Mouse (Mus musculus): ENCODE results near the gene Hoxd11.

Hoxd11 gene

DNA sequence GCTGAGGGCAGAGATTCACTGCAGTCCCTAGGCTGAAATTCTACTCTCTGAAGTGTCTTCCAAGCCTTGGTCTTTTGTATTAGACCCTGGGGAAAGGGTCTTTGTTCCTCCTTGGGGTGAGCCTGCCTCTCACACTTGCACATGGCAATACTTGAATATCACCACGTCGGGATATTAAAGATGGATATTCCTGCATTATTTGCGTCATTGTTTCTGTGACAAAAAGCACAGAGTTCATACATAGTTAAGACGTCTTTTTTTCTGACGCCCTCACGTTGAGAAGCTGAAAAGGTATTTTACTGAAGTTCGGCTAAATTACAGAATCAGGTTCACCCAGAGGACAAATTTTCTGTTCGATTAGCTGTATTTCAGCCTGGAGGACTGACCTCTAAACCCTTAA lies 51.0 kb downstream of the Hoxd11 start:
- DNase-seq (ENCODE audit: low spot score) = no peak

DNA sequence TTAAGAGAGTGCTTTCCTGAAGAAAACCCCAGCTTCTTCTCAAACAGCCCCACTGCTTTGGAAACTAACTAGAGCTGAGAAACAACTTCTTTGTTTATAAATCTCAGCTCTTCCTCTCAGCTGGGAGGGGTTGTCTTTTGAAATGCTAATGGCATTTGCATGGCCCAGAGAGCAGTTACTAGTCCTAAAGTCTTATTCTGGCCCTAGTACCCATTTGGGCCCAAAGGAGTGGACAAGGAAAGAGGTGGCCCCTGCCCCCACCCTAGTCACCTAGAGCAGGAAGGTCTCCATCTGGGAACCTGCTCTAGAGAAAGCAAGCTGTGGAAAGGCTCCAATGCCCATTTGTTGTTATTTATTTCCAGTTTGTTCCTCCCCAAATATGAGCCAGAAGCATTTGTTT lies 51.7 kb downstream of the Hoxd11 start:
- no peak for DNase-seq (ENCODE audit: low spot score)

DNA sequence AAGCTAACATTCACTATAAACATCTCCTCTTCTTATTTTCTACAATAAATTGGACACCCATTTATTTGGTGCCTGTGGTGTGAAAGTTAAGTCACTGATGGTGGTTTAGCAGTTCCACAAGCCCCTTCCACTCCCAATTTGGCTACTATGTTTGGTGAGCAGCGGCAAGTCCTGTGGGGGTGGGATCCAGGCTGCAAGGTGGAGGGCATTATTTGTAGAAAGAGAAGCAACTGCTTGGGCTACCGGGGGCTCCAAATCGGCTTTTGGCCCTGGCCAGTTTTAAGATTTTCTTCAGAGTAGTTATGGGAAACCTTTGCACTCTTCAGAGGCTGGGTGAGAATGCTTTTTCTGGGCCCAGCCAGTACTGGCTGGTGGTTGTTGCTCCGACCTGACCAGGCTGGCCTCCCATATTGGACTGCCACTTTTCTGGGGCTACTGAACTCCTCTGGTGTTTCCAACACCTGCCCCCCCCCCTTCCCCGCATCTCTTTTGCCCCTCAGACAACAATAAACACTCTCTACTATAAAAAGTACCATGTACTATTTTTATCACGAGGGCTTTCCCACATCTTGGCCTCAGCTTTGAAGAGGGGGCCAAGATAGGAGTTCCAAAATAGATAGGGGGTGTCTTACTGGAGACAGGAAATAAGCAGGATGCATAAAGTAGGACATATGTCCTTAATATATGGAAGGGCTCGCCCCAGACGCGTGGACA lies 52.6 kb downstream of the Hoxd11 start:
- DNase-seq (ENCODE audit: low spot score) = no peak

DNA sequence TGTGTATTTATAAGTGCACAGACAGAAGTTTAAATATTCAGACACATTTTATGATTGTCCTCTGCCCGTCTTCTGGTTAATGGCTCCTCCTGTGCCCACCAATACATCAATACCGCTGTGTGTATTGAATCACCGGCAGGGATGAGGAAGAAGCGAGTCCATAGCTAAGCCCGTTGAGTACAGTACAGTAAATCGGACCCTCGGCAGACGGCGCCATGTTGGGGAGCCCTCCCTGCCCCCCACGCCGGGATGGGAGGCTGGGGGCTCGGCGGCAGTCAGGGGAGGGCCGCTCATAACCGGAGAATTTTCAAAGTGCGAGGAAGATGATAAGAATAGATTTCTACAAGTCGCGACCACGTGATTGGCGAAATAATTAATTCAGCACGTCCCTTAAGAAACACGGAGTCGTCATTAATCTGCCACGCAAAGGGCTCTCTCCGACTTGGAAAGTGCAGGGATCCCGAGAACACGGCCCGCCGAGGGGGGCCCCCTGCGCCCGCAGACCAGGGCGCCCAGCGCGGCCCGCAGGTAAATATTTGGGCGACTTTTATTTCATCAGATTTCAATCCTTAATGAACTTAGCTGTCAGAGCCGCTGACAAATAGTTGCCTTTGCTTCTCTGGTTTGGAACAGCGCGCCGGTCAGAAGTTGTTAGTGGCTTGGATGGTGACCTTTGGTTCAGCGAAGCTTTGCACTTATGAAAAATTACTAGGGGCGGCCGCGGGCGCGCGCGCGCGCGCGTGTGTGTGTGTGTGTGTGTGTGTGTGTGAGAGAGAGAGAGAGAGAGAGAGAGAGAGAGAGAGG lies 53.4 kb downstream of the Hoxd11 start:
- no peak for DNase-seq (ENCODE audit: low spot score)

DNA sequence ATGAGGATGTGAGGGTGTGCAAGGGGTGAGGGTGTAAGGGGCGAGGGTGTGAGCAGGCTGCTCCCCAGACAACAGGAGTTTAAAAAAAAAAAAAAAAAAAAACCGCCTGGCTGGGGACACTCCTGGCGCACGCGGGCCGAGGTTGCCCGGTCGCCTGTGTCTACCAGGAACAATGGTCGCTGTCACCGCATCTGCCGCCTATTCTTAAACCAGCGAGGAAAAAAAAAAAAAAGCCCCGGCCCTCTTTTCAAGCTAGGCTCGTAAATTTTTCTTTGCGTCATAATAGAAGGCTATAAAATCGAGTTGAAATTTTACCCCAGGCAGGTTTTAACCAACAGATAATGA lies 53.9 kb downstream of the Hoxd11 start:
- DNase-seq (ENCODE audit: low spot score) = no peak

DNA sequence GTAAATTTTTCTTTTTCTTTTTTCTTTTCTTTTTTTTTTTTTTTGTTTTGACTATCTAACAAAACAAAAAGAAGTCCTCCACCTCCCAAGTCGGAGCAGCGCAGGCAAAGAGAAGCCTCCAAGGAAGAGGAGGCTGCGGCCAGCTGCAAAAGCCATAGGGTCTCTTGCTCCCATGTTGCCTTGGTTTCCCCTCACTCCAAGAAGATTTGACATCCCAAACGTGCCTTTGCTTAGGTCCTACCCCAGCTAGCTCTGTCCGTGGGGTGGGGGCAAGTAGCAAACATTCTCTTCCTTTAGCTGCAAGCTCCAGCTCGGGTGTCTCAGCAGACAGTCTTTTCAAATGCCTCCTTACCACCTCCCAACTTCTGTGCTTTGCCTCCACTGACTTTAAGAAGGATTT lies 54.4 kb downstream of the Hoxd11 start:
- no peak for DNase-seq (ENCODE audit: low spot score)

DNA sequence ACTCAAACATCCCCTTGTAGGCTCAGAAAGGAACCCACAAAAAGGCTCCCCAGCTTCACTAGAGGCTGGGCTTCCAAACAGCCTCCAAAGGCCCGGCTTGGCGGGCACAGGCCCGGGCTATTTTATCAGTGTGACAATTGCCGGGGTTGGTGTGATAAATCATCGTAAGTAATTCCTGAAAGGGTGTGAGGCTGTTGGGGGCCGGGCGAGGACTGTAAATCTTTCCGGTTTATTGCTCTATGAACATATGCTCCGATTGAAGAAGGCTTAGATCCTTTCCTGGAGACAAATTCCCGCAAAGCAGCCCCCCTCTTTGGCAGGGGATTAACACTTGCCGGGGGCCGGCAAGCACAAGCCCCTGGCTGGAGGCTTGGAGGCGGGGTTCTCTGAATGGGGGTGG lies 55.1 kb downstream of the Hoxd11 start:
- no peak for DNase-seq (ENCODE audit: low spot score)

DNA sequence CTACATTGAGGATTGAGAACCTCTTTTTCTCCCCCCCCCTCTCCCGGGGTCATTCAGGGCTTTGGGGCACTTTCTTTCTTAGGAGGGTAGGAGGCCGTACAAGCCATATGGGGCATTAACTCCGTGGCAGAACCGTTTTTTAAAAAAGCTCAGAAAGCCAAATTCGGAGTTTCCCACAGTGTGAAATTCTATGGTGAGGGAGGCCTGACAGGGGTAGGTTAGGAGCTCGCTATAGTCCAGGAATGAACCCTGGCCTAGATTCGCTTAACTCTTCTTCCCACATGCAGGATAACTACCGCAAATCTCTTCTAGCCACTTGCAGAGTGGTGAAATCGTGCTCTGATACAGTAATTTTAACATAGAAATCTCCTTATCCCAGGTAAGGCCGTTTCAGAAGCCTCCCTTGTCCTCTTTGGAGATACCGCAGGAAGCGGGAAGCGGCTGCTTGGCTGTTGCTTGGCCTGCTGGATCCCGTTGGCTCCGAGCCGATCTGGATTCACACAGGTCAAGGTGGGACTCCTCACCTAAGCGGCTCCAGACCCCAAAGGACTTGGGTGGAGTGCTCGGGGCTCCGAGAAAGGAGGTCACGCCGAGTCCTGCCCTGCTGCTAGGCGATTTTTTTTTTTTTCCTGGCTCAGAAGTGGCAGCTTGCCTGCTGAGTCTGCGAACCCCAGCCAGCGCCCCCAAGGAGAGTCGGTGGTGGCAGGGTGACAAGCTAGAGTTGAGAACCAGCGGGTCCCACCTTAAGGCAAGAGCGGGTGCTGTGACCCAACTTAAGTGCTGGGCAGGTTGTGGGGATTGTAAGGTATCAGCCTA lies 55.8 kb downstream of the Hoxd11 start:
- DNase-seq (ENCODE audit: low spot score) = no peak

DNA sequence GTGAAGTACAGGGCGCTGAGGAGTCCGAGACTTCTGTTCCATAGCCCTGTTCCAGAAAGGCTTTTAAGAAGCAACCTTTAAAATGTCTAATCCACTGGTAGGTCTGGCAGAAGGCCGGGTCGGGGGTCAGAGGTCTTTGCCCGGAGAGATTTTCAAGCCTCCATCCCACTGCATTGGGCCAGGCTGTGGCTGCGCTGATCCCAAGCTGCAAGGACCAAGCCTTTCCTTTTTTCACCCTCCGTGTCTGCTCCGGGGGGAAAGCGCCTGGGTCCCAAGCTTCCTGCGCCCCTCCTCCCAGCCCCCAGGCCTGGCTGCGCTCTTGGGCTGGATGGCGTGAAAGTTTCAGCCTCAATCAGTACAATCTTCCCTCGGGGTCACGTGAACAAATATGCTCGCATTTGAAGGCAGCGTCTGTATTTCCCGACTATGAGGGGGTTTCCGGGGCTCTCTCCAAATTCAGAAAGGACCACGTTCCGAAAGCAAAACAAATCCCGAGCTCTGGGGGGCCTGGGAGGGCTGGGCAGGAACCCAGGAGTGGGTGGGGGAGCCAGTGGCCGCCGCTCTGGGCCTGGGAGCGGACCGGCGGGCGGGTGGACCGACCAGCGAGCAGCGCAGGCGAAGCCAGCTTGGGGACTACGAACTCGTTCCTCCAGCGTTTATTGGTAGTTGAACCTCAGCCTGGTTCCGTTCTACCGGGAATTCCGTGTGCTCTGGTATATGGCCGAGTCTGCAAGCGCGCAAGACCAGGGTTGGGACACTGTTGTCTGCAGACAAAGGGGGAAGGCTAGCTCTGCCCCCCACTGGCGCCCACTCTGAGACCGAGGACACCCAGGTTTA lies 56.7 kb downstream of the Hoxd11 start:
- no peak for DNase-seq (ENCODE audit: low spot score)

Data from MN1 (cell line).